Mouse (Mus musculus) forebrain, embryonic 15.5 days (tissue): ENCODE measurements around the gene Olfr224. TPM values are rescaled to one million over a fixed set of nuclear protein-coding genes. Genes with fewer than 3 reads are reported as not detected.

Experiments used
- ATAC-seq: fragments of 200-750 bp; cut with Nextera tagmentation; replicated peaks from 2 replicates; pipeline ENCODE4 v1.8.0; 2017; ENCODE audit warnings: mild to moderate bottlenecking, moderate TSS enrichment, moderate library complexity
- H3K27ac ChIP-seq: fragments of 300-500 bp; sonication (generic); replicated peaks from 2 replicates; pipeline ENCODE4 v1.5.1; 2015; ENCODE audit warnings: mild to moderate bottlenecking, inconsistent platforms
- H3K27me3 ChIP-seq: fragments of 300-500 bp; sonication (generic); 2 replicates; pipeline ENCODE4 v1.6.1; 2015; ENCODE audit warnings: inconsistent platforms
- H3K36me3 ChIP-seq: fragments of 300-500 bp; sonication (generic); 2 replicates; pipeline ENCODE4 v1.6.1; 2015; ENCODE audit warnings: mild to moderate bottlenecking, inconsistent platforms
- H3K4me1 ChIP-seq: fragments of 300-500 bp; sonication (generic); 2 replicates; pipeline ENCODE4 v1.6.1; 2015; ENCODE audit warnings: inconsistent platforms
- H3K4me2 ChIP-seq: fragments of 300-500 bp; sonication (generic); replicated peaks from 2 replicates; pipeline ENCODE4 v1.6.1; 2015; ENCODE audit warnings: mild to moderate bottlenecking, inconsistent platforms
- H3K4me3 ChIP-seq: fragments of 300-500 bp; sonication (generic); 2 replicates; pipeline ENCODE4 v1.5.1; 2015; ENCODE audit warnings: mild to moderate bottlenecking, inconsistent platforms
- H3K9ac ChIP-seq: fragments of 300-500 bp; sonication (generic); replicated peaks from 2 replicates; pipeline ENCODE4 v1.6.1; 2015; ENCODE audit warnings: mild to moderate bottlenecking, inconsistent platforms
- H3K9me3 ChIP-seq: fragments of 300-500 bp; sonication (generic); 2 replicates; pipeline ENCODE4 v1.6.1; 2016; ENCODE audit warnings: inconsistent platforms
- WGBS: fragments of 180-500 bp; shearing (Covaris S2); methylation state at CpG from one replicate; pipeline ENCODE4 v1.1.7; 2015; ENCODE audit warnings: mixed read lengths; 5-methylcytosine and 5-hydroxymethylcytosine counted together
- polyA plus RNA-seq: library from polyadenylated mRNA; unstranded; fragments of >200 nt; fragmentation: Nextera tagmentation; extraction: Ambion mirVana; gene quantifications from 2 replicates; pipeline ENCODE4 v1.2.1, GENCODE M21; 2015

Olfr224 gene
- not detected in 2 replicates for polyA plus RNA-seq

GRCm38 (mm10) chr11:58570405-58570804 lies at the start of gene Olfr224:
Gene Olfr224 (minus strand): TSS chr11:58570553.
- no peaks in the 10 kb centered on the region for H3K36me3 ChIP-seq
- no peak within 1 kb of the TSS for H3K27ac ChIP-seq
- no peak within 1 kb of the TSS for H3K4me3 ChIP-seq
- no peaks in the 10 kb centered on the region for H3K4me1 ChIP-seq
- H3K4me2 ChIP-seq: no peak within 1 kb of the TSS
- no peaks in the 10 kb centered on the region for H3K9me3 ChIP-seq
- no peaks in the 10 kb centered on the region for H3K27me3 ChIP-seq
- 71% methylated on average over 5 of the region's 5 CpGs for WGBS
- no peak within 1 kb of the TSS for H3K9ac ChIP-seq
- no peak for ATAC-seq

GRCm38 (mm10) chr11:58618793-58619192 lies 48.4 kb upstream of the Olfr224 start:
- Histone ChIP-seq H3K4me1 (peaks cover 4% of the 10 kb centered on the region; the same call in 1 of the 2 replicates), H3K27me3 (no peaks in the 10 kb centered on the region), H3K27ac (no peak overlapping the region), H3K4me2 (no peak overlapping the region), H3K4me3 (no peak overlapping the region), H3K9me3 (no peaks in the 10 kb centered on the region), H3K36me3 (no peaks in the 10 kb centered on the region), H3K9ac (no peak overlapping the region)
- no peak for ATAC-seq
- 59% methylated on average over 6 of the region's 6 CpGs for WGBS

GRCm38 (mm10) chr11:58618369-58618768 lies 48.0 kb upstream of the Olfr224 start:
- no peaks in the 10 kb centered on the region for H3K27me3 ChIP-seq
- 70% methylated on average over 3 of the region's 3 CpGs for WGBS
- no peaks in the 10 kb centered on the region for H3K9me3 ChIP-seq
- H3K27ac ChIP-seq: no peak overlapping the region
- no peak overlapping the region for H3K4me2 ChIP-seq
- H3K4me1 ChIP-seq: peaks cover 4% of the 10 kb centered on the region; the same call in 1 of the 2 replicates
- H3K36me3 ChIP-seq: no peaks in the 10 kb centered on the region
- H3K9ac ChIP-seq: no peak overlapping the region
- no peak for ATAC-seq
- H3K4me3 ChIP-seq: no peak overlapping the region

- no peak within 1 kb of the TSS for H3K4me3 ChIP-seq
- H3K27me3 ChIP-seq: no peaks in the 10 kb centered on the region
- H3K9ac ChIP-seq: no peak within 1 kb of the TSS
- H3K27ac ChIP-seq: no peak within 1 kb of the TSS
- ATAC-seq: no peak
- peaks cover 4% of the 10 kb centered on the region; the same call in 1 of the 2 replicates for H3K4me1 ChIP-seq
- H3K4me2 ChIP-seq: no peak within 1 kb of the TSS
- H3K36me3 ChIP-seq: no peaks in the 10 kb centered on the region
- 93% methylated on average over 4 of the region's 4 CpGs for WGBS
- H3K9me3 ChIP-seq: no peaks in the 10 kb centered on the region
Measured at GRCm38 (mm10) chr11:58615975-58616374, 45.6 kb upstream of the Olfr224 start, which contains the start of gene 2210407C18Rik. Gene 2210407C18Rik (minus strand): TSS chr11:58616075.

GRCm38 (mm10) chr11:58614526-58614925 lies 44.2 kb upstream of the Olfr224 start:
- ATAC-seq: no peak
- no peak overlapping the region for H3K27ac ChIP-seq

GRCm38 (mm10) chr11:58613359-58613758 lies 43.0 kb upstream of the Olfr224 start:
- no peak overlapping the region for H3K9ac ChIP-seq
- 78% methylated on average over 3 of the region's 3 CpGs for WGBS

More at GRCm38 (mm10) chr11:58614526-58614925, 44.2 kb upstream of the Olfr224 start:
- H3K27me3 ChIP-seq: no peaks in the 10 kb centered on the region
- no peaks in the 10 kb centered on the region for H3K9me3 ChIP-seq
- peaks cover 4% of the 10 kb centered on the region; the same call in 1 of the 2 replicates for H3K4me1 ChIP-seq
- no peaks in the 10 kb centered on the region for H3K36me3 ChIP-seq
- H3K4me2 ChIP-seq: no peak overlapping the region
- no peak overlapping the region for H3K9ac ChIP-seq
- no peak overlapping the region for H3K4me3 ChIP-seq

GRCm38 (mm10) chr11:58607030-58607429 lies 36.7 kb upstream of the Olfr224 start:
- Histone ChIP-seq H3K27me3 (no peaks in the 10 kb centered on the region), H3K27ac (no peak overlapping the region), H3K4me1 (no peaks in the 10 kb centered on the region), H3K9ac (no peak overlapping the region), H3K4me2 (no peak overlapping the region), H3K9me3 (no peaks in the 10 kb centered on the region), H3K4me3 (no peak overlapping the region), H3K36me3 (no peaks in the 10 kb centered on the region)
- ATAC-seq: no peak
- 84% methylated on average over 6 of the region's 6 CpGs for WGBS

More at GRCm38 (mm10) chr11:58613359-58613758, 43.0 kb upstream of the Olfr224 start:
- Histone ChIP-seq H3K4me3 (no peak overlapping the region), H3K27me3 (no peaks in the 10 kb centered on the region), H3K9me3 (no peaks in the 10 kb centered on the region), H3K27ac (no peak overlapping the region), H3K36me3 (no peaks in the 10 kb centered on the region), H3K4me2 (no peak overlapping the region), H3K4me1 (peaks cover 4% of the 10 kb centered on the region; the same call in 1 of the 2 replicates)
- ATAC-seq: no peak

GRCm38 (mm10) chr11:58606177-58606919 lies 36.0 kb upstream of the Olfr224 start:
- ATAC-seq: no peak
- no peak overlapping the region for H3K9ac ChIP-seq
- no peaks in the 10 kb centered on the region for H3K27me3 ChIP-seq
- no peaks in the 10 kb centered on the region for H3K4me1 ChIP-seq
- H3K27ac ChIP-seq: no peak overlapping the region
- no peaks in the 10 kb centered on the region for H3K36me3 ChIP-seq
- no peak overlapping the region for H3K4me2 ChIP-seq
- H3K9me3 ChIP-seq: no peaks in the 10 kb centered on the region
- WGBS: 91% methylated on average over 12 of the region's 12 CpGs
- H3K4me3 ChIP-seq: no peak overlapping the region

GRCm38 (mm10) chr11:58605228-58605627 lies 34.9 kb upstream of the Olfr224 start:
- H3K36me3 ChIP-seq: no peaks in the 10 kb centered on the region
- ATAC-seq: no peak
- no peaks in the 10 kb centered on the region for H3K27me3 ChIP-seq
- no peak overlapping the region for H3K4me3 ChIP-seq
- H3K4me2 ChIP-seq: no peak overlapping the region
- H3K9ac ChIP-seq: no peak overlapping the region
- no peaks in the 10 kb centered on the region for H3K4me1 ChIP-seq
- 91% methylated on average over 3 of the region's 3 CpGs for WGBS
- H3K9me3 ChIP-seq: no peaks in the 10 kb centered on the region
- no peak overlapping the region for H3K27ac ChIP-seq

GRCm38 (mm10) chr11:58604688-58605087 lies 34.3 kb upstream of the Olfr224 start:
- Histone ChIP-seq H3K9ac (no peak overlapping the region), H3K36me3 (no peaks in the 10 kb centered on the region), H3K4me2 (no peak overlapping the region), H3K27ac (no peak overlapping the region), H3K4me3 (no peak overlapping the region), H3K4me1 (no peaks in the 10 kb centered on the region), H3K27me3 (no peaks in the 10 kb centered on the region), H3K9me3 (no peaks in the 10 kb centered on the region)
- no peak for ATAC-seq
- WGBS: 84% methylated on average over 2 of the region's 2 CpGs

GRCm38 (mm10) chr11:58602800-58603560 lies 32.6 kb upstream of the Olfr224 start:
- ATAC-seq: no peak
- no peak overlapping the region for H3K4me2 ChIP-seq
- no peaks in the 10 kb centered on the region for H3K36me3 ChIP-seq
- H3K9ac ChIP-seq: no peak overlapping the region
- WGBS: 94% methylated on average over 6 of the region's 6 CpGs
- H3K27me3 ChIP-seq: no peaks in the 10 kb centered on the region
- no peaks in the 10 kb centered on the region for H3K4me1 ChIP-seq
- H3K4me3 ChIP-seq: no peak overlapping the region
- no peak overlapping the region for H3K27ac ChIP-seq
- no peaks in the 10 kb centered on the region for H3K9me3 ChIP-seq

- Histone ChIP-seq H3K36me3 (no peaks in the 10 kb centered on the region), H3K4me3 (no peak overlapping the region), H3K27ac (no peak overlapping the region), H3K9ac (no peak overlapping the region), H3K4me2 (no peak overlapping the region), H3K9me3 (no peaks in the 10 kb centered on the region), H3K27me3 (no peaks in the 10 kb centered on the region), H3K4me1 (no peaks in the 10 kb centered on the region)
- ATAC-seq: no peak
Measured at GRCm38 (mm10) chr11:58602062-58602461, 31.7 kb upstream of the Olfr224 start.
